Mouse (Mus musculus): ENCODE data around the gene Cyp2f2. TPM values are rescaled to one million over a fixed set of nuclear protein-coding genes. Genes with fewer than 3 reads are reported as not detected.
A peak's percentile ranks its signal among the peaks of the same experiment; 100 is the strongest.

The Cyp2f2 gene
- not detected in 2 replicates for polyA plus RNA-seq (2014; fragmentation: Nextera tagmentation; extraction: Ambion mirVana)

DNA sequence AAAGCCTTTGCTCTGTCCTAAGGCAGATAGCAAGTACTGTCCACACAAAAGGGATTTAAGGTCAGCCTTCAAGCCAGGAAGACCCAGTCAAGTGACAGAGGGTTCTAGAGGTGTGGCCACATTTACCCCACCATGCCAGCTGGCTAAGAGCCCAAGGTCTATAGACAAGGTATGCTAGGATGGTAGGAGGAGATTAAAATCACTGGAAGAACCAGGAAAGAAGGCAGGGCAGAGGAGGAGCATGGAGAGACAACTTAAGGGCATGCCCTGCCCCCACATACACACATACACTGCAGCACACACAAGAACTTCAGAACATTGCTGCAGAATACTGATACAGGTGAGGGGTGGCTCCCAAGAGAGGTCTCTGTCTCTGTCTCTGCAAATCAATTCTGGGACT lies at the start of gene Cyp2f2:
TSS of gene Cyp2f2 (plus strand) at position 234 of the 400 bp plus-strand sequence.
- ATAC-seq (replicated peaks; ENCODE audit: insufficient number of reproducible peaks, low FRiP score, low TSS enrichment, low read depth) = no peak
- no peaks in the 10 kb centered on the region for H3K4me1 ChIP-seq (ENCODE audit: control insufficient read depth, insufficient read depth, low read length)
- no peaks in the 10 kb centered on the region for H3K9me3 ChIP-seq (replicated peaks; ENCODE audit: control insufficient read depth, low read length)

DNA sequence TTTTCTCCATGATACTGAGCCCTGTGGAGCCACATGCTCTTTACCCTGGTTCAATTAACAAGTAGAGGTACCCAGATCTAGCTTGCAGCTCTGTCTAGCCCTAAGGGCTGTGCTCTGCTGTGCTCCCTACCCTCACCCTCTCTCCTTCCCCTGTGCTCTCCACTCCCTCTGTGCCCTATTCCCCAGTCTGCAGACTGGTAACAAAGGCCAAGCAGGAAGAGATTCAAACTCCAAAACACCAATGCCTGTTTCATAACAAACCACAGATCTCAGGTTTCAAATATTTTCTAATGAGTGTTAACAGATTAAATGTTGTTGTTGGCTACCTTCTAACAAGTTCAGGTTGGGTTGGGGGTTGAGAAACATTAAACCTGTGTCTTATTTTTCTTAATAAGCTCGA lies 41.1 kb upstream of the Cyp2f2 start:
- H3K4me1 ChIP-seq (ENCODE audit: control insufficient read depth, insufficient read depth, low read length) = no peaks in the 10 kb centered on the region
- no peak overlapping the region for H3K4me2 ChIP-seq (ENCODE audit: low read depth, low read length)
- ATAC-seq (replicated peaks; ENCODE audit: insufficient number of reproducible peaks, low FRiP score, low TSS enrichment, low read depth) (no peak), DNase-seq (ENCODE audit: low spot score) (no peak)
- no peaks in the 10 kb centered on the region for H3K36me3 ChIP-seq (replicated peaks; ENCODE audit: control insufficient read depth, insufficient read depth, low read depth, low read length)
- WGBS = 82% methylated on average over 1 of the region's 1 CpGs
- no peak overlapping the region for H3K4me3 ChIP-seq (ENCODE audit: low read depth, low read length)
- no peaks in the 10 kb centered on the region for H3K9me3 ChIP-seq (replicated peaks; ENCODE audit: control insufficient read depth, low read length)
- H3K27me3 ChIP-seq (ENCODE audit: control insufficient read depth, insufficient read depth, low read length) = no peaks in the 10 kb centered on the region
- no peak overlapping the region for H3K27ac ChIP-seq (replicated peaks; ENCODE audit: low read depth, low read length)
- H3K9ac ChIP-seq (replicated peaks; ENCODE audit: low read length) = no peak overlapping the region

More for the DNA sequence above, at the start of gene Cyp2f2:
- H3K9ac ChIP-seq (replicated peaks; ENCODE audit: low read length) = no peak within 1 kb of the TSS
- no peak within 1 kb of the TSS for H3K27ac ChIP-seq (replicated peaks; ENCODE audit: low read depth, low read length)
- DNase-seq (ENCODE audit: low spot score) = no peak
- H3K27me3 ChIP-seq (ENCODE audit: control insufficient read depth, insufficient read depth, low read length) = no peaks in the 10 kb centered on the region
- no peaks in the 10 kb centered on the region for H3K36me3 ChIP-seq (replicated peaks; ENCODE audit: control insufficient read depth, insufficient read depth, low read depth, low read length)
- H3K4me2 ChIP-seq (ENCODE audit: low read depth, low read length) = no peak within 1 kb of the TSS
- no peak within 1 kb of the TSS for H3K4me3 ChIP-seq (ENCODE audit: low read depth, low read length)

DNA sequence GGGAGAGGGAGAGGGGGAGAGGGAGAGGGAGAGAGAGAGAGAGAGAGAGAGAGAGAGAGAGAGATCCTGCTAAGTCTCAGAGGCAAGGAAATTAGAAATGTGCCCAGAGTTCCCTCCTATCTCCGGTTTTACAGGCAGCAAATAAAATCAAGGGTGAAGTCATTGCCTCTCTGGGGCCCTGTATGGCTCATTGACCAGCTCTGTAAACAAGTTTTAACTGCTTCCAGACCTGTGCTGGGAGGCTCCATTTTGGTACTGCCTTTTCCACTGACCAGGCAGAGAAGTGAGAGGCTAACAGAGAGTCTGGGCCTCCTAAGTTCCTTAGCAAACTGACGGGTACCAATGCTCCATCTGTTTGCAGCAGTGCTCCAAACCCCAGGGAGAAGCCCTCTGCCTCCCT lies 38.1 kb upstream of the Cyp2f2 start:
- H3K27me3 ChIP-seq (ENCODE audit: control insufficient read depth, insufficient read depth, low read length) = no peaks in the 10 kb centered on the region
- no peak overlapping the region for H3K4me3 ChIP-seq (ENCODE audit: low read depth, low read length)
- WGBS = 55% methylated on average over 2 of the region's 2 CpGs
- no peaks in the 10 kb centered on the region for H3K4me1 ChIP-seq (ENCODE audit: control insufficient read depth, insufficient read depth, low read length)
- no peaks in the 10 kb centered on the region for H3K9me3 ChIP-seq (replicated peaks; ENCODE audit: control insufficient read depth, low read length)
- DNase-seq (ENCODE audit: low spot score) (peak; percentile 43), ATAC-seq (replicated peaks; ENCODE audit: insufficient number of reproducible peaks, low FRiP score, low TSS enrichment, low read depth) (no peak)
- H3K27ac ChIP-seq (replicated peaks; ENCODE audit: low read depth, low read length) = no peak overlapping the region
- H3K36me3 ChIP-seq (replicated peaks; ENCODE audit: control insufficient read depth, insufficient read depth, low read depth, low read length) = no peaks in the 10 kb centered on the region
- H3K4me2 ChIP-seq (ENCODE audit: low read depth, low read length) = no peak overlapping the region
- H3K9ac ChIP-seq (replicated peaks; ENCODE audit: low read length) = no peak overlapping the region

DNA sequence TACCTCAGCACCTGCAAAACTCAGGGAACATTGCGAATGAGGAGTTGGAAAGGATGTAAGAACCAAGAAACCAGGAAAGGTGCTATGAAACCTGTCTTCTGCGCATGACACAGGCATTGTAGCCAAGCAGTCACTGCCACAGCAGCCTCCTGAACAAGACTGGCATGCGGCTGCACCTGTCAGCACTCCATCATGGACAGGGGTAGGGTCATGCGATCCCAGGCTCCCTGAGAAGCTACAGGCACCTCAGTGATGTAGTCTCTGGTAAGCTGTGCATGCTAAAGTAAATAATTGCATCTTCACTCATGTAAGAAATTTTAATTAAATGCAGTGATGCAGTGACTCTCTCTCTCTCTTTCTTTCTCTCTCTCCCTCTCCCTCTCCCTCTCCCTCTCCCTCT lies 28.7 kb upstream of the Cyp2f2 start:
- 87% methylated on average over 4 of the region's 4 CpGs for WGBS
- no peak overlapping the region for H3K27ac ChIP-seq (replicated peaks; ENCODE audit: low read depth, low read length)
- ATAC-seq (replicated peaks; ENCODE audit: insufficient number of reproducible peaks, low FRiP score, low TSS enrichment, low read depth) = no peak

DNA sequence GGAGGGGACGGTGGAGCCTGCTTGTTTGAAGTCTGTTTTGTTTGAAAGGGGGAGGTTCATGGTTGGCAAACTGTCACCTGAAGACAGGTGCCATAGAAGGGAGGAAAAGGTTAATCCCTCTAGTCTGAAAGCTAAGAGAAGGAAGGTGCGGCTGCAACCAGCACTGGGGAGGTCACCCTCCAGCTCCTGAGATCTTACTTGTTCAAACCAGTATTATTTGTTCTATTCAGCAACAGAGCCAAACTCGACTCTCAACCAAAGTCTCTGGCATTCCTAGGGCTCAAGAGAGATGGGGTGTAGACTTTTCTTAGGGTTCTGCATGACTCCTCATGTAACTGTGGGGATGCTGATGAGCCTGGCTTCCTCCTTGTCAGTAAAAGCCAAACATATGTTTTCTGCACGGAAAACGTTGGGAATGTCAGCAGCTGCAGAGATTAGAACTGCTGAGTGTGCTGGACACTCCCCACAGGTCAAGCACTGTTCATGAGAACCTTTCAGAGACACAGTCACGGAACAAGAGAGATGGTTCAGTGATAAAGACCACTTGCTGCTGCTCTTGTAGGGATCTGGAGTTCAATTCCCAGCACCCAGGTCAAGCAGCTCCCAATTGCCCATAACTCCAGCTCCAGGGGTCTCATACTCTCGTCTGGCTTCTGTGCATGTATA lies 27.5 kb upstream of the Cyp2f2 start:
- 70% methylated on average over 7 of the region's 7 CpGs for WGBS
- Histone ChIP-seq H3K4me2 (ENCODE audit: low read depth, low read length) (no peak overlapping the region), H3K36me3 (replicated peaks; ENCODE audit: control insufficient read depth, insufficient read depth, low read depth, low read length) (no peaks in the 10 kb centered on the region), H3K27me3 (ENCODE audit: control insufficient read depth, insufficient read depth, low read length) (no peaks in the 10 kb centered on the region), H3K4me1 (ENCODE audit: control insufficient read depth, insufficient read depth, low read length) (no peaks in the 10 kb centered on the region), H3K27ac (replicated peaks; ENCODE audit: low read depth, low read length) (no peak overlapping the region), H3K9ac (replicated peaks; ENCODE audit: low read length) (no peak overlapping the region), H3K9me3 (replicated peaks; ENCODE audit: control insufficient read depth, low read length) (no peaks in the 10 kb centered on the region), H3K4me3 (ENCODE audit: low read depth, low read length) (no peak overlapping the region)
- DNase-seq (ENCODE audit: low spot score) = no peak
- no peak for ATAC-seq (replicated peaks; ENCODE audit: insufficient number of reproducible peaks, low FRiP score, low TSS enrichment, low read depth)

More for the DNA sequence above, 28.7 kb upstream of the Cyp2f2 start:
- no peaks in the 10 kb centered on the region for H3K27me3 ChIP-seq (ENCODE audit: control insufficient read depth, insufficient read depth, low read length)
- DNase-seq (ENCODE audit: low spot score) = no peak
- no peak overlapping the region for H3K4me3 ChIP-seq (ENCODE audit: low read depth, low read length)
- H3K4me2 ChIP-seq (ENCODE audit: low read depth, low read length) = no peak overlapping the region
- no peaks in the 10 kb centered on the region for H3K9me3 ChIP-seq (replicated peaks; ENCODE audit: control insufficient read depth, low read length)
- no peak overlapping the region for H3K9ac ChIP-seq (replicated peaks; ENCODE audit: low read length)
- no peaks in the 10 kb centered on the region for H3K36me3 ChIP-seq (replicated peaks; ENCODE audit: control insufficient read depth, insufficient read depth, low read depth, low read length)
- no peaks in the 10 kb centered on the region for H3K4me1 ChIP-seq (ENCODE audit: control insufficient read depth, insufficient read depth, low read length)

DNA sequence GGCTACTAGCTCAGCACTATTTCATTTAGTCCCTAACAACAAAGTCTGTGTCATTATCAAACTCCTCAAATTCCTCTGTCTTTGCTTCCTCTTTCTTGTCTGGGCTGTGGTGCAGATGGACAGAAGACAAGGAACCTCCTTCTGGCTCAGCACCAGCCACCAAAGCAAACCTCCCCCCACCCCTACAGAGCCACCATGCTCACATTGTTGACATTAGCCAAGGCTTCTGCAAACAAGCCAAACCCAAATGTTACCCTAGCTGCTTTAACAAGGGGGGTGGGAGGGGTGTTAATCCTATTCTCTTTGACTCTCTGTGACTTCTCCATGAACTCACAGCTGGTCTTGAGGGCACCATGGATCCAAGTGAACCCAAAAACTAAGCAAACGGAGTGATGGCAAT lies 26.8 kb upstream of the Cyp2f2 start:
- 43% methylated on average over 1 of the region's 1 CpGs for WGBS
- no peak overlapping the region for H3K4me3 ChIP-seq (ENCODE audit: low read depth, low read length)
- no peaks in the 10 kb centered on the region for H3K9me3 ChIP-seq (replicated peaks; ENCODE audit: control insufficient read depth, low read length)
- no peaks in the 10 kb centered on the region for H3K4me1 ChIP-seq (ENCODE audit: control insufficient read depth, insufficient read depth, low read length)
- H3K27ac ChIP-seq (replicated peaks; ENCODE audit: low read depth, low read length) = no peak overlapping the region
- H3K4me2 ChIP-seq (ENCODE audit: low read depth, low read length) = no peak overlapping the region
- H3K36me3 ChIP-seq (replicated peaks; ENCODE audit: control insufficient read depth, insufficient read depth, low read depth, low read length) = no peaks in the 10 kb centered on the region
- DNase-seq (ENCODE audit: low spot score) (no peak), ATAC-seq (replicated peaks; ENCODE audit: insufficient number of reproducible peaks, low FRiP score, low TSS enrichment, low read depth) (no peak)
- H3K27me3 ChIP-seq (ENCODE audit: control insufficient read depth, insufficient read depth, low read length) = no peaks in the 10 kb centered on the region
- no peak overlapping the region for H3K9ac ChIP-seq (replicated peaks; ENCODE audit: low read length)

DNA sequence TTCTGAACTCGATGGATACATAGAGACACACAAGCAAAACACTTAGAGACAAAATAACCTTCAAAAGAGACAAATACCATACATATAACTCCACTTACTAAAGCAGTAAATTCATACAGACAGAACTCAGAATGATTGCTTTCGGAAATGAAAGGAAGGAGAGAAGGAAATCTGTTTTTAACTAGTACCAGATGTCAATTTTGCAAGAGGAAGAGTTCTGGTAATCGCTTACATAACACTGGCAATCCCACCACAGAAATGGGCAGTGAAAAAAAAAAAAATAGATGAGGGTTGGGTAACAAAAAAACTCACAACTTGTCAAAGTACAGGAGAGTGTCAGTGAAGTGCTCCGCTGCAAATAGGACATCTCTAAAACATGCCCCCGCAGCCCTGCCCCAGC lies 14.8 kb upstream of the Cyp2f2 start:
- no peak overlapping the region for H3K27ac ChIP-seq (replicated peaks; ENCODE audit: low read depth, low read length)
- H3K36me3 ChIP-seq (replicated peaks; ENCODE audit: control insufficient read depth, insufficient read depth, low read depth, low read length) = no peaks in the 10 kb centered on the region
- 45% methylated on average over 5 of the region's 5 CpGs for WGBS
- peaks cover 3% of the 10 kb centered on the region; the same call in 1 of the 2 replicates for H3K9me3 ChIP-seq (replicated peaks; ENCODE audit: control insufficient read depth, low read length)
- H3K4me3 ChIP-seq (ENCODE audit: low read depth, low read length) = no peak overlapping the region
- ATAC-seq (replicated peaks; ENCODE audit: insufficient number of reproducible peaks, low FRiP score, low TSS enrichment, low read depth) (no peak), DNase-seq (ENCODE audit: low spot score) (peak; percentile 57)
- H3K4me2 ChIP-seq (ENCODE audit: low read depth, low read length) = no peak overlapping the region
- H3K4me1 ChIP-seq (ENCODE audit: control insufficient read depth, insufficient read depth, low read length) = no peaks in the 10 kb centered on the region
- no peak overlapping the region for H3K9ac ChIP-seq (replicated peaks; ENCODE audit: low read length)
- H3K27me3 ChIP-seq (ENCODE audit: control insufficient read depth, insufficient read depth, low read length) = no peaks in the 10 kb centered on the region

DNA sequence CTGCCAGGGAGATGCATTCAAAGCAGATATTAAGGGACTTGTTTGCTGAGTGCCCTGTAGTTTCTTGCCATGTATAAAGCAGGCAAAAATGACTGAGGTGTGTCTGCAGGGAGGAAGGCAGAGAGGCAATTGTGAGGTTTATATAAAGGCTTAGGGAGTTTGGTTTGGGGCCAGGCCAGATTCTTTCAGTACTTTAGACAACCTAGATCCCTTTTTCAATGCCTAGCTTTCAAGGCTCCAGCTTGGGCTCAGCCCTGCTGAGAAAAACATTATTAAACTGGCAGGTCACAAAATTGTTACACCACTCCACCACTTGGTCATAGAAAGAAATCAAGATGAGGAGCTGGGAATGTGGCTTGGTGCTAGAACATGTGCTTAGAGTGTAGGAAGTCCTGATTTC lies 9.4 kb upstream of the Cyp2f2 start:
- Histone ChIP-seq H3K4me3 (ENCODE audit: low read depth, low read length) (no peak overlapping the region), H3K27me3 (ENCODE audit: control insufficient read depth, insufficient read depth, low read length) (no peaks in the 10 kb centered on the region), H3K36me3 (replicated peaks; ENCODE audit: control insufficient read depth, insufficient read depth, low read depth, low read length) (no peaks in the 10 kb centered on the region), H3K9me3 (replicated peaks; ENCODE audit: control insufficient read depth, low read length) (peaks cover 3% of the 10 kb centered on the region; the same call in 1 of the 2 replicates), H3K9ac (replicated peaks; ENCODE audit: low read length) (no peak overlapping the region), H3K4me1 (ENCODE audit: control insufficient read depth, insufficient read depth, low read length) (no peaks in the 10 kb centered on the region), H3K4me2 (ENCODE audit: low read depth, low read length) (no peak overlapping the region), H3K27ac (replicated peaks; ENCODE audit: low read depth, low read length) (no peak overlapping the region)
- no peak for ATAC-seq (replicated peaks; ENCODE audit: insufficient number of reproducible peaks, low FRiP score, low TSS enrichment, low read depth)
- DNase-seq (ENCODE audit: low spot score) = no peak
